Mouse (Mus musculus) cerebellum, adult 2 months (tissue): Measurements from ENCODE around the gene Nudt2.

ENCODE experiments used
- CTCF ChIP-seq: fragments of 200-500 bp; IDR thresholded peaks from 2 replicates; pipeline ENCODE4 v1.5.1; 2011; ENCODE audit warnings: low read depth, mild to moderate bottlenecking, control low read depth, low read length, moderate library complexity, borderline replicate concordance; ENCODE audit not compliant: insufficient read depth
- POLR2A ChIP-seq: fragments of 200-500 bp; IDR thresholded peaks from 2 replicates; pipeline ENCODE4 v1.6.1; 2011; ENCODE audit warnings: low read length, control low read depth, borderline replicate concordance; ENCODE audit not compliant: insufficient read depth

GRCm38 (mm10) chr4:41504325-41504724 lies 39.4 kb downstream of the Nudt2 start:
- TF ChIP-seq CTCF (no peak), POLR2A (no peak)
